Mouse (Mus musculus) gastrocnemius, adult 2 months (tissue): ENCODE measurements around the gene Gpx4. TPM values are rescaled to one million over a fixed set of nuclear protein-coding genes. Genes with fewer than 3 reads are reported as not detected.

Source experiments
- DNase-seq: peaks from one replicate; pipeline ENCODE4 v3.0.0; 2022
- H3K27ac ChIP-seq: fragments of 200-600 bp; 2 replicates; pipeline ENCODE4 v1.8.1; 2022; ENCODE audit warnings: mild to moderate bottlenecking
- H3K4me3 ChIP-seq: fragments of 200-600 bp; 2 replicates; pipeline ENCODE4 v1.8.1; 2022; ENCODE audit warnings: mild to moderate bottlenecking, moderate library complexity
- CTCF ChIP-seq: fragments of 200-600 bp; IDR thresholded peaks from 2 replicates; pipeline ENCODE4 v1.8.1; 2022; ENCODE audit warnings: antibody characterized with exemption, mild to moderate bottlenecking, moderate library complexity
- intact Hi-C: fragments of 180-260 bp; cut with DNase I; formaldehyde crosslinking; loops from one replicate; pipeline ENCODE4 v1.15.1; 2025
- total RNA-seq, 2 experiments: library from RNA; stranded (reverse); gene quantifications; 2 replicates each; pipeline ENCODE4 v1.2.3; 2021

Gpx4 gene
- total RNA-seq, 2 experiments from 2014 or later = 552 to 603 TPM

DNA sequence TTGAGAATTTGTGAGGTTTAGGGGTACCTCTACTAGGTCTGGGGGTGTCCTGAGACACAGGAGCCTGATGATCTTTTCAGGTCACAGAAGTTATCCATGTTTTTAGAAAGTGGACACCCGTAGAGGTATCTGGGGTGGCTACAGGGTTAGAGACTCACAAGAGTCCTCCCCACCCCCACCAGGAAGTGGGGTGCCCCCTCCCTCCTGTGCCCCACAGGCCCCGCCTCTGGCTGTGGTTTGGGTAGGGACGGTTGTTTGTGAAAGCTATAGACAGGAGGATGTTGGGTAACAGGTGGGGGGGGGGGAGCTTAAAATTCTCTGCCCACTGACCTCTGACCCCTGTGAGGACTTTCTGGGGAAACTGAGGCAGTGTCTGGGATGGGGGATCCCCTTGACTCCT lies 29.6 kb upstream of the Gpx4 start:
- no peak for DNase-seq
- Histone ChIP-seq H3K27ac (peak overlapping the region; percentile 38), H3K4me3 (peak overlapping the region; percentile 56)
- no peak for TF ChIP-seq CTCF
- intact Hi-C loops = no loop called here

DNA sequence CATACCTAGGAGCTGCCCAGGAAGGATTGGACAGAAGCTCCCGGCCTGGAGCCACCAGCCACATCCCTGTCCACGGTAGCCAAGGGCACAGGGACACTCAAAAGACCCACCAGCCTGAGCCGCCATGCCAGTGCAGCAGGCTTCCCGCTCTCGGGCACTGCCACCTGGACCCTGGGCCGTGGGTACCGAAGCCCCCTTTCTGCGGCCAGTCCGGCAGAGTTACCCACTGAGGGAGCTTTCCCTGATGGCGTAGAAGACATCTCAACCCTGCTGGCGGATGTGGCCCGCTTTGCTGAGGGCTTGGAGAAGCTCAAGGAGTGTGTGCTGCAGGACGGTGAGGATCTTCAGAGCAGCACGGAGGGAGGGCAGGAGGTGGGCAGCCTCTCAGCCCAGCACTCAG lies 29.2 kb upstream of the Gpx4 start:
- DNase-seq = no peak
- Histone ChIP-seq H3K4me3 (peak overlapping the region; percentile 56), H3K27ac (peak overlapping the region; percentile 25; the same call in 1 of the 2 replicates)
- no peak for TF ChIP-seq CTCF
- intact Hi-C loops = no loop called here

DNA sequence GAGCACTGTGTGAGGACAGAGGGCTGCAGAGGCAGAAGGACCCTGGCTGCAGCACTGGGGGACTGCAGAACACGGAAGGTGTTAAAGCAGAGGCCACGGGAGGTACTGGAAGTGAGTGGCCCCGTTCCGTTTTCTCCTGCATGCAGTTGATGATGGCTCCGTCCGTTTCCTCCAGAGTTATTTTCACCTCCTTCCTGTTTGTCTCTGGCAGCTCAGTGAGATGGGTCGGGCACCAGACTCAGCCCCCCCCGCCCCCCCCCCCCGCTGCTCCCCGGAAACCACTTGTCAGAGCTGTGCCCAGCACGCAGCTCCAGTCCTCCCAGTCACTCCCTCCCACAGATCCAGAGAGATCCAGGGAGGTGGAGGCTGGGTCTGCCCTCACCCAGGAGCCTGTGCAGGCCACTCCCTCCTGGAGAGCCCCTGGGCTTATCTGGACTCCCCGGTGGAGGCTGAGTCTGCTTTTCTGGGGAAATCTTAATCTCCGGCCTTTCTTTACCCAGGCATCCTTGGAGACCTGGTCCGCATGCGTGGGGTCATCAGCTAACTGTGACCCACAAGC lies 28.1 kb upstream of the Gpx4 start:
- peak overlapping the region; percentile 69 for H3K27ac ChIP-seq
- no peak for TF ChIP-seq CTCF
- peak overlapping the region; percentile 50 for H3K4me3 ChIP-seq
- no peak for DNase-seq
- intact Hi-C loops = no loop called here

DNA sequence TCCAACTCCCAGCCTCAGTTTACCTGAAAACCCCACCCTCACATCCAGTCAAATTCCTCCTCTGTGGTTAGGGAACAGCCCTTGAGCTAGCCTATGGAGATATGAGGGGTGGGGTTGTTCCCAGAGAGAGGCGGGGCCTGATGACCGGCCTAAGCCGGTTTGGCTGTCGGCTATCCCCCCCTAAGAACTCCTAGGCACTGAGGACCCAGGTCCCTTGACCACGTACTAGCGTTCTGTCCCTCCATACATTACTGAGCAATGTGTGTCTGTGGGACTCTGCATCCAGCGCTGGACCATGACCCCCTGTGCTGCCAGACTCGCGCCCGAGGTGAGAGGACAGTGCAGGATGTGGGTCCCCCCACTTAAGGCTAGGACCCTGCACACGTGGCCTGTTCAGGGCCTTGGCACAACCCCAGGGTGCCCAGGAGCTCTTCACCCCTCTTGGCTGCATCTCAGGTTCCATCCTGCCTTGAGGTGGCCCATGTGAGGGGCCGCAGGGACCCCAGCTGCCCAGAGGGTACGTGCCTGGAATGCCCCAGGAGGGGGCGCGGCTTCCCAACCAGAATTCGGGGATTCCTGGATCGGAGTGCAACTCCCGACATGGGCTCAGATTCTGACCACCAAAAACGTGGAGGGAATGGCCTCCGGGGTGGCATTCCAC lies 27.4 kb upstream of the Gpx4 start:
- Histone ChIP-seq H3K4me3 (peak overlapping the region; percentile 50), H3K27ac (peak overlapping the region; percentile 69)
- intact Hi-C loops = no loop called here
- no peak for DNase-seq
- peak; percentile 6; the same call in 1 of the 2 replicates for TF ChIP-seq CTCF

DNA sequence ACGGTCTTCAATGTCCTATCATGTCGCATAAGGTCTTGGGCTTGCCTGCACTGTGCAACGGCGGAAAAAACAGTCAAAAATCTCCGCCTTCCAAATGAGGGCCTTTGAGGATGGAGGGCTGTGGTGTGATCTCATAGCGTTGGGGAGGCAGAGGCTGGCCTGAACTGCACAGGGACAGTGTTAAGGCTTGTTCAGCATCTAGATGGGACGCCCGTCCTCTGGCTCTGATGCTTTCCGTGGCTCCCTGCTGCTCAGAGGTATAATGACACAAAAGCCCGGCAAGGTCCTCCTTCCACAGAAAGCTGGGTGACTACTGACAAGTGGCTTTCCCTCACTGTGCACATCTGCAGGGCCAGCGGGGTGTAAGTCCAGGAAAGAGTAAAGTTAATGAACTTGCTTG lies 26.8 kb upstream of the Gpx4 start:
- Histone ChIP-seq H3K4me3 (peak overlapping the region; percentile 50), H3K27ac (peak overlapping the region; percentile 69)
- TF ChIP-seq CTCF = no peak
- intact Hi-C loops = no loop called here
- no peak for DNase-seq

DNA sequence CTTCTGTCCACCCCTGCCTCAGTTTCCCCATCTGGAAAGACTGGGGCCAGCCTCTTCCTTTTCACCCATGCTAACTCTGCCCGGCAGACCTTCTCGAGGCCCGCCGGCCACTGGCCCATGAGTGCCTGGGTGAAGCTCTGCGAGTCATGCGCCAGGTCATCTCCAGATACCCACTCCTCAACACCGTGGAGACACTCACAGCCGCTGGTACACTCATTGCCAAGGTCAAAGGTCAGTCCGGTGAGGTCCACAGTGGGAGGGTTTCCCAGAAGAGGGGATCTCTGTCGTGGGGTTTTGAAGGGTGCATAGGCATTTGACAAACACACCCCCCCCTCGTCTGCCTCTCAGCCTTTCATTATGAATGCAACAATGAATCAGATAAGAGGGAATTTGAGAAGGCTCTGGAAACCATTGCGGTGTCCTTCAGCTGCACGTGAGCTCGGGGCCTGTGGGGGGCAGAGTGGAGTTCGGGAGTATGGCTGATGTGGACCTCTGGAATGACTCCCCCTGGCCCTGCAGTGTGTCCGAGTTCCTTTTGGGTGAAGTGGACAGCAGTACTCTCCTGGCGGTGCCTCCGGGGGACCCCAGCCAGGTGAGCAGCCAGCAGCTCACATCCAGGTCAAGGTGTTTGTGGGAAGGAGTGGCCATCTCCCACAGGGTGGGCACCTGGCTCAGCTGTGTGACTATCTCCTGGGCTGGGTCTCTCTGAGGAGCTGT lies 26.2 kb upstream of the Gpx4 start:
- intact Hi-C loops = no loop called here

DNA sequence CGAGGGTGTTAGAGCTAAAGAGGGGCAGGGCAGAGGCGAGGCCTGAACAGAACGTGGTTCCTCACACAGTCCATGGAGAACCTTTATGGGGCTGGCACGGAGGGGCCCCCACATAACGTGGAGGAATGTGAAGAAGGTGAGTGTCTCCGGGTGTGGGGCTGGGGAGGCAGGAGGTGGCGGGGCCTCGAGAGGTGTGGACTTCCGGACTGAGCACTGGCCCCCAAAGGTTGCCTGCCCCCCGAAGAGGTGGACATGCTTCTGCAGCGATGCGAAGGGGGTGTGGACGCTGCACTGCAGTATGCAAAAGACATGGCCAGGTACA lies 25.7 kb upstream of the Gpx4 start:
- DNase-seq = no peak
- no peak overlapping the region for H3K4me3 ChIP-seq
- intact Hi-C loops = no loop called here
- H3K27ac ChIP-seq = no peak overlapping the region
- no peak for TF ChIP-seq CTCF

More for the DNA sequence above, 26.2 kb upstream of the Gpx4 start:
- no peak for TF ChIP-seq CTCF
- no peak for DNase-seq
- Histone ChIP-seq H3K4me3 (no peak overlapping the region), H3K27ac (no peak overlapping the region)

DNA sequence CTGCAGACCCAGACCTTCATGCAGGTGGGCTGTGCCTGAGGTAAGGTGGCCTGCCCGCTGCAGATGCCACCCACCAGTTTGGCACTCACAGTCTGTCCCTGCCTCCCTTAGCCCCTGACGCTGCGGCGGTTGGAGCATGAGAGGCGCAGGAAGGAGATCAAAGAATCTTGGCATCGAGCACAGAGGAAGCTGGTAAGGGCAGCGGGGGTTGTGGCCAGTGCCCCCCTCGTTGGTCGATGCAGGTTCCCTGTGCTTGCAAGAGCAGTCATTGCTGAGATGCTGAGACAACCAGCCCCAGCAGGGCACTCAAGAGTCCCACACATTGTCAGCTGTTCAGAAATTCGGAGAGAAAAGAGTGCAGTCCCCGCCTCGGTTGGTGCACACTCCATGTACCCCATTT lies 24.8 kb upstream of the Gpx4 start:
- no peak for TF ChIP-seq CTCF
- DNase-seq = no peak
- intact Hi-C loops = no loop called here
- no peak overlapping the region for H3K4me3 ChIP-seq
- H3K27ac ChIP-seq = no peak overlapping the region

DNA sequence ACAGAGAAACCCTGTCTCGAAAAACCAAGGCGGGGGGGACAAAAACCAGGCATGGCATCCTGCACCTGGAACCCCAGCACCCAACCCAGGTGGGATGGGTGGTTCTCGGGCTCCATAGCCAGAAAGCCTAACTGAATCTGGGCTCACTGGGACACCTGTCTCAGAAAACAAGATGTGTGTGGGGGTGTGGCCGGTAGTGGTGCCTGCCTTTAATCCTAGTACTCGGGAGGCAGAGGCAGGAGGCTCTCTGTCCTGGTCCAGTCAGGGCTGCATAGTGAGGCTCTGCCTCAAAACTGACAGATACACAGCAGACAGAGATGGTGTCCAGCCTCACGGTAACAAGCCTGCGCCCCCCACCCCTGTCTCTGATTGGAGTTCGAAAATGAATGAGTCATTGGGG lies 24.2 kb upstream of the Gpx4 start:
- no peak for TF ChIP-seq CTCF
- intact Hi-C loops = no loop called here
- Histone ChIP-seq H3K4me3 (no peak overlapping the region), H3K27ac (no peak overlapping the region)
- DNase-seq = no peak

DNA sequence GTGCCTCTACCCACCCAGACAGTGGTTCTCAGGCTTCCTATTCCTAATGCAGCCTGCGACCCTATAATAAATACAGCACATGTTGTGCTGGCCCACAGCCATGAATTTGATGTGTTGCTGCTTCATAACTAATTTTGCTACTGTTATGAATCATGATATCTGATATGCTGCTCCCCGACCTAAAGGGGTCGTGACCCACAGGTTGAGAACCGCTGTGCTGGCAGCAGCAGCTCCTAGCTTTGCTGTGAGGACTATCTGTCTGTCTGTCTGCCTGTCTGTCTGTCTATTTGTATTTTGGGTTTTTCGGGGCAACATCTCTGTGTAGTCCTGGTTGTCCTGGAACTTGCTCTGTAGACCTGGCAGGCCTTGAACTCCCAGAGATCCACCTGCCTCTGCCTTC lies 23.2 kb upstream of the Gpx4 start:
- no peak for TF ChIP-seq CTCF
- no peak overlapping the region for H3K4me3 ChIP-seq
- DNase-seq = no peak
- intact Hi-C loops = no loop called here
- peak overlapping the region; percentile 51 for H3K27ac ChIP-seq

DNA sequence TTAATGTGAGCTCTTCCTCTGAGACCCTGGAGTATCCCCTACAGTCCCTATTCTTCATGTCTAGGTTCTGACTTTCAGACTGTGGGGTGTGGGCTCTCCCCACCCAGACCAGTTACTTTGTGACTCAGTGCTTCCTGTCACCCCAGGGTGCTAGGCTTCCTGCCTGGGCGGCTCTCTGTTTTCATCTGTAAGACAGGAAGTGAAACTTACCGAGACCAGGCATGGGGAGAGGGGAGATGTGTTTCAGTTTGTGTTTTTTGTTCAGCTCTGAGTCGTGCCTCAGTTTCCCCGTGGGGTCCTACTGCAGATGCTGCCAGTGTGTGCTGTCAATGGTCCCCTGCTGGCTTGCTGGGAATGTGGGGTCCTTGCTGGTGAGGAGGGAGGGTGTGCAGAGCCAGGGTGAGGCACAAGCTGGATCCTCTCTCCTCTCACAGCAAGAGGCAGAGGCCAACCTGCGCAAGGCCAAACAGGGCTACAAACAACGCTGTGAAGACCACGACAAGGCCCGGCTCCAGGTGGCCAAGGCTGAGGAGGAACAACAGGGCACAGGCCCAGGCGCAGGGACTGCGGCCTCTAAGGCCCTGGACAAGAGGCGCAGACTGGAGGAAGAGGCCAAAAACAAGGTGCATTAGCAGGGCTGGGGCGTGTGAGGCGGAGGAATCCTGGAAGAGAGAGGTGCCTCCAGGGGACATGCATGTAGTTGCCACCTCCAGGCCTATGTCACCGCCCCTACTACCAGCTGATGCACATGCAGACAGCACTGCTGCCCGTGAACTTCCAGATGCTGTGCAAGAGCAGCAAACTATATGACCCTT lies 22.5 kb upstream of the Gpx4 start:
- Histone ChIP-seq H3K27ac (peak overlapping the region; percentile 51), H3K4me3 (no peak overlapping the region)
- intact Hi-C loops = no loop called here
- no peak for TF ChIP-seq CTCF
- no peak for DNase-seq

DNA sequence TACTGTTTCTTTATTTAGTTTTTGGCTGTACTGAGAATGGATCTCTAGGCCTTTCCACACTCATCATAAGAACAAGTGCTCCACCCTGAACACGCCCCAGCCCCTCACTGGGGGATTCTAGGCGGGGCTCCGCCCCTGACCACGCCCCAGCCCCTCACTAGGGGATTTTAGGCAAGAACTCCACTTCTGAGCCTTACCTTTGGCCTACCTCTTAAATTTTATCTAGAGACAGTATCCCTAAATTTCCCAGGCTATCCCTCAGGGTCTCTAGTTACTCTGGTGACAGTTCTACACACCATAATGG lies 22.0 kb upstream of the Gpx4 start:
- no peak overlapping the region for H3K4me3 ChIP-seq
- TF ChIP-seq CTCF = no peak
- intact Hi-C loops = no loop called here
- no peak for DNase-seq
- peak overlapping the region; percentile 51; the same call in 1 of the 2 replicates for H3K27ac ChIP-seq

DNA sequence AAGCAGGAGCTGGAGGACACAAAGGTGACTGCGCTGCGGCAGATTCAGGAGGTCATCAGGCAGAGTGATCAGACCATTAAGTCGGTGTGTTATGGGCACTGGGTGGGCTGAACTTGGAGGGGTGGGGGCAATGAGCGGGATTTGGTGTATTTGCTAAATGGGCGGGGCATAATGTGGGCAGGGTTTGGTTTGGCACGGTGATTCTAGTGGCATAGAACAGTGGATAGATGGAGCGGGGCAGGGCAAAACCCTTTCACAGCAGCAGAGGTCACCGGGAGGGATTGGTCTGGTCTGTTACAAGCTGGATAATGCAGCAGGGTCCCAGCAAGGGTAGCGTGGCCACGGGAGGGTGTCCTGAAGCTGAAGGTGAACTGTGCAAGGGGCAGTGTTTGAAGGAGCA lies 21.5 kb upstream of the Gpx4 start:
- no peak overlapping the region for H3K4me3 ChIP-seq

More for the DNA sequence above, 21.5 kb upstream of the Gpx4 start:
- H3K27ac ChIP-seq = no peak overlapping the region
- intact Hi-C loops = no loop called here
- DNase-seq = no peak
- no peak for TF ChIP-seq CTCF
